Mouse (Mus musculus) brain, embryonic 14.5 days (tissue): ENCODE measurements at regions not wholly inside any gene's neighbourhood (a gene's known extent, or its start where the extent isn't known, plus 50 kb on each side); places are given as distances from the start of the nearest gene placed in this dataset.

Source experiments
- CTCF ChIP-seq: fragments of 200-500 bp; IDR thresholded peaks from 2 replicates; pipeline ENCODE4 v1.5.1; 2012; ENCODE audit warnings: inconsistent platforms, mild to moderate bottlenecking, moderate library complexity, borderline replicate concordance; ENCODE audit not compliant: insufficient read depth, insufficient read length; ENCODE audit errors: extremely low read depth
- POLR2A ChIP-seq: fragments of 200-500 bp; IDR thresholded peaks from 2 replicates; pipeline ENCODE4 v1.6.1; 2012; ENCODE audit warnings: mild to moderate bottlenecking, inconsistent platforms, borderline replicate concordance; ENCODE audit not compliant: poor library complexity, insufficient read depth, insufficient read length, severe bottlenecking; ENCODE audit errors: extremely low read depth

GRCm38 (mm10) chr16:24175235-24175760 is 186.6 kb upstream of the Bcl6 start:
- TF ChIP-seq POLR2A (no peak), CTCF (no peak)
